Mouse (Mus musculus) left cerebral cortex, adult 9 months (tissue): ENCODE measurements around the gene Elovl1.

Experiments used
- DNase-seq, 2 experiments: peaks; one replicate each; pipeline ENCODE4 v3.0.0; 2022; ENCODE audit warnings: low spot score in 2 of 2

The Elovl1 gene

GRCm38 (mm10) chr4:118428531-118429214 is 780 bp downstream of the Elovl1 start:
- no peak for DNase-seq

GRCm38 (mm10) chr4:118429215-118429895 is 1.5 kb downstream of the Elovl1 start:
- DNase-seq: no peak

- DNase-seq: no peak
These were observed 4.4 kb downstream of the Elovl1 start for GRCm38 (mm10) chr4:118432332-118432731.

- peak; percentile 84 to 91 for DNase-seq
These were observed 9.1 kb downstream of the Elovl1 start, which contains the start of gene Cdc20 for GRCm38 (mm10) chr4:118436820-118437603. Gene Cdc20, minus strand, starts transcription at chr4:118437352.

- no peak for DNase-seq
These were observed 9.9 kb downstream of the Elovl1 start for GRCm38 (mm10) chr4:118437829-118438253.

- peak in 1 of 2 experiments; percentile 53 for DNase-seq
These were observed 17.2 kb downstream of the Elovl1 start for GRCm38 (mm10) chr4:118445088-118445487.

GRCm38 (mm10) chr4:118445781-118446414 is 18.0 kb downstream of the Elovl1 start:
- DNase-seq: no peak

- no peak for DNase-seq
These were observed 18.7 kb downstream of the Elovl1 start for GRCm38 (mm10) chr4:118446415-118447153.

GRCm38 (mm10) chr4:118457345-118457975 is 29.6 kb downstream of the Elovl1 start, which contains the start of gene Mpl:
Gene Mpl, minus strand, starts transcription at chr4:118457513.
- DNase-seq: no peak

GRCm38 (mm10) chr4:118464956-118465355 is 37.1 kb downstream of the Elovl1 start:
- DNase-seq: peak in 1 of 2 experiments; percentile 39

- no peak for DNase-seq
These were observed 37.8 kb downstream of the Elovl1 start for GRCm38 (mm10) chr4:118465697-118466163.

- DNase-seq: no peak
These were observed 43.4 kb downstream of the Elovl1 start for GRCm38 (mm10) chr4:118471281-118471680.

GRCm38 (mm10) chr4:118472687-118473086 is 44.8 kb downstream of the Elovl1 start:
- no peak for DNase-seq

GRCm38 (mm10) chr4:118476773-118477530 is 49.1 kb downstream of the Elovl1 start:
- no peak for DNase-seq
